Mouse (Mus musculus) midbrain, embryonic 11.5 days (tissue): ENCODE results near the gene Gfod2. TPM values are rescaled to one million over a fixed set of nuclear protein-coding genes. Genes with fewer than 3 reads are reported as not detected.
A peak's percentile ranks its signal among the peaks of the same experiment; 100 is the strongest.

Source experiments
- ATAC-seq: fragments of 200-750 bp; cut with Nextera tagmentation; 2 replicates; pipeline ENCODE4 v1.8.0; 2017; ENCODE audit warnings: moderate TSS enrichment, moderate library complexity; ENCODE audit not compliant: low FRiP score
- DNase-seq: peaks from one replicate; pipeline ENCODE4 v3.0.0; 2015; ENCODE audit warnings: low spot score; ENCODE audit errors: missing footprints
- H3K27ac ChIP-seq: fragments of 300-500 bp; sonication (generic); 2 replicates; pipeline ENCODE4 v1.5.1; 2014; ENCODE audit warnings: low read depth, low read length
- H3K27me3 ChIP-seq: fragments of 300-500 bp; sonication (generic); 2 replicates; pipeline ENCODE4 v1.6.1; 2014; ENCODE audit warnings: mild to moderate bottlenecking, low read length, moderate library complexity, mixed read lengths; ENCODE audit not compliant: control insufficient read depth, insufficient read depth
- H3K36me3 ChIP-seq: fragments of 300-500 bp; sonication (generic); 2 replicates; pipeline ENCODE4 v1.6.1; 2014; ENCODE audit warnings: mild to moderate bottlenecking, low read length, moderate library complexity, mixed read lengths; ENCODE audit not compliant: control insufficient read depth, insufficient read depth
- H3K4me1 ChIP-seq: fragments of 300-500 bp; sonication (generic); 2 replicates; pipeline ENCODE4 v1.6.1; 2014; ENCODE audit warnings: low read length; ENCODE audit not compliant: control insufficient read depth, insufficient read depth
- H3K4me2 ChIP-seq: fragments of 300-500 bp; sonication (generic); 2 replicates; pipeline ENCODE4 v1.6.1; 2014; ENCODE audit warnings: mild to moderate bottlenecking, moderate library complexity
- H3K4me3 ChIP-seq: fragments of 300-500 bp; sonication (generic); 2 replicates; pipeline ENCODE4 v1.5.1; 2014; ENCODE audit warnings: low read depth, low read length
- H3K9ac ChIP-seq: fragments of 300-500 bp; sonication (generic); 2 replicates; pipeline ENCODE4 v1.6.1; 2014; ENCODE audit warnings: low read length
- H3K9me3 ChIP-seq: fragments of 300-500 bp; sonication (generic); 2 replicates; pipeline ENCODE4 v1.6.1; 2016; ENCODE audit warnings: low read length; ENCODE audit not compliant: control insufficient read depth
- WGBS: fragments of 180-500 bp; shearing (Covaris S2); extraction: QIAGEN DNeasy Blood & Tissue Kit; methylation state at CpG from one replicate; pipeline ENCODE4 v1.1.7; 2014; 5-methylcytosine and 5-hydroxymethylcytosine counted together
- polyA plus RNA-seq: library from polyadenylated mRNA; unstranded; fragments of >200 nt; fragmentation: Nextera tagmentation; extraction: Ambion mirVana; gene quantifications from 2 replicates; pipeline ENCODE4 v1.2.1, GENCODE M21; 2014

Gene Gfod2
- polyA plus RNA-seq, 1 experiment from 2014 or later: 38.8 TPM

DNA sequence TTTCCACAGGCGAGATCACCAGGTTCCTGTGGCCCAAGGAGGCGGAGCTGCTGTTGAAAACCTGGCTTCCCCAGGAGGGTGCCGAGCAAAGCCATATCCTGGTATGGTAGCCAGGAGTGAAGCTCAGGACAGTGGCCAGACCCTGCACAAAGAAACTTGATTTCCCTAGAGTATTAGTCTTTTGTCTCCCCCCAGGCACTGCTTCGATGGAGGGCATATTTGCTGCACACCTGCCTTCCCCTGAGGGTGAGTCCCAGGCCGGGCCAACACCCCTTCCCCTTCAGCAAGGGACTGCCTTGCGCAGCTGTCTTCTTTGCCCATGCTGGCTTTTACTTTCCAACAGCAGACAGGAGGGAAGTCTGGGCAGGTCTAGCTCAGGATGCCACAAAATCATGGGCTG, 71.9 kb downstream of the Gfod2 start:
- DNase-seq: no peak
- H3K27me3 ChIP-seq: no peaks in the 10 kb centered on the region; the same call in 1 of the 2 replicates
- 70% methylated on average over 6 of the region's 6 CpGs for WGBS
- H3K4me3 ChIP-seq: no peak overlapping the region
- no peak overlapping the region for H3K9ac ChIP-seq
- no peaks in the 10 kb centered on the region for H3K9me3 ChIP-seq
- peaks cover 7% of the 10 kb centered on the region for H3K36me3 ChIP-seq
- no peaks in the 10 kb centered on the region for H3K4me1 ChIP-seq
- ATAC-seq: no peak
- H3K4me2 ChIP-seq: no peak overlapping the region
- H3K27ac ChIP-seq: no peak overlapping the region

GRCm38 (mm10) chr8:105685796-105686308, 72.6 kb downstream of the Gfod2 start, which contains the start of gene Carmil2:
Gene Carmil2 (plus strand): TSS chr8:105686274.
- peak; percentile 40; the same call in 1 of the 2 replicates for ATAC-seq
- 15% methylated on average over 26 of the region's 26 CpGs for WGBS
- Histone ChIP-seq H3K27me3 (no peaks in the 10 kb centered on the region; the same call in 1 of the 2 replicates), H3K27ac (no peak within 1 kb of the TSS), H3K4me2 (no peak within 1 kb of the TSS), H3K9ac (0 out of 2 replicates have a peak within 1 kb of the TSS, but pooled peaks have one; percentile 9), H3K36me3 (peaks cover 11% of the 10 kb centered on the region), H3K9me3 (no peaks in the 10 kb centered on the region), H3K4me3 (no peak within 1 kb of the TSS), H3K4me1 (no peaks in the 10 kb centered on the region)
- peak; percentile 93 for DNase-seq

GRCm38 (mm10) chr8:105685325-105685724, 73.1 kb downstream of the Gfod2 start:
- H3K4me1 ChIP-seq: no peaks in the 10 kb centered on the region
- H3K4me3 ChIP-seq: no peak overlapping the region
- no peak overlapping the region for H3K9ac ChIP-seq
- H3K9me3 ChIP-seq: no peaks in the 10 kb centered on the region
- no peak overlapping the region for H3K27ac ChIP-seq
- H3K4me2 ChIP-seq: no peak overlapping the region
- 84% methylated on average over 7 of the region's 7 CpGs for WGBS
- no peaks in the 10 kb centered on the region; the same call in 1 of the 2 replicates for H3K27me3 ChIP-seq
- DNase-seq: no peak
- no peak for ATAC-seq
- H3K36me3 ChIP-seq: peaks cover 14% of the 10 kb centered on the region

GRCm38 (mm10) chr8:105677891-105678290, 80.6 kb downstream of the Gfod2 start:
- Histone ChIP-seq H3K4me2 (no peak overlapping the region), H3K4me1 (no peaks in the 10 kb centered on the region), H3K9me3 (no peaks in the 10 kb centered on the region), H3K27ac (no peak overlapping the region), H3K4me3 (no peak overlapping the region), H3K36me3 (peaks cover 40% of the 10 kb centered on the region), H3K27me3 (no peaks in the 10 kb centered on the region), H3K9ac (no peak overlapping the region)
- DNase-seq (no peak), ATAC-seq (no peak)
- 91% methylated on average over 1 of the region's 1 CpGs for WGBS

Other genes with a start within 250 kb of the Gfod2 start
- gene Hsd11b2, start 239.9 kb downstream of the Gfod2 start, polyA plus RNA-seq: 19.8 and 24.3 TPM in 2 replicates
- 121 and 129 TPM in 2 replicates for gene Atp6v0d1, start 192.6 kb downstream of the Gfod2 start, polyA plus RNA-seq
- 10.5 and 12.9 TPM in 2 replicates for gene Ripor1, start 153.4 kb downstream of the Gfod2 start, polyA plus RNA-seq
- gene Ctcf, start 122.1 kb downstream of the Gfod2 start, polyA plus RNA-seq: 112 and 115 TPM in 2 replicates
- 0.56 and 0.68 TPM in 2 replicates for gene Agrp, start 121.3 kb downstream of the Gfod2 start, polyA plus RNA-seq
- gene Carmil2, start 72.4 kb downstream of the Gfod2 start, polyA plus RNA-seq: 2.1 and 3.3 TPM in 2 replicates
- gene Acd, start 57.6 kb downstream of the Gfod2 start, polyA plus RNA-seq: 63.2 and 66.8 TPM in 2 replicates
- 22.2 and 26.2 TPM in 2 replicates for gene Pard6a, start 57.5 kb downstream of the Gfod2 start, polyA plus RNA-seq
- gene 4933405L10Rik, start 51.0 kb downstream of the Gfod2 start, polyA plus RNA-seq: not detected in 2 replicates
- gene Enkd1, start 50.5 kb downstream of the Gfod2 start, polyA plus RNA-seq: 33.7 and 33.9 TPM in 2 replicates
- gene Ranbp10, start 68.7 kb upstream of the Gfod2 start, polyA plus RNA-seq: 10.9 and 11.2 TPM in 2 replicates
- 0.15 and 0.18 TPM in 2 replicates for gene Tsnaxip1, start 69.1 kb upstream of the Gfod2 start, polyA plus RNA-seq
- 58.1 and 60.4 TPM in 2 replicates for gene Cenpt, start 94.6 kb upstream of the Gfod2 start, polyA plus RNA-seq
- gene Thap11, start 96.5 kb upstream of the Gfod2 start, polyA plus RNA-seq: 66.5 and 70.5 TPM in 2 replicates
- 300 and 367 TPM in 2 replicates for gene Nutf2, start 101.9 kb upstream of the Gfod2 start, polyA plus RNA-seq
- 35.6 TPM in 2 replicates for gene Edc4, start 122.2 kb upstream of the Gfod2 start, polyA plus RNA-seq
- gene Nrn1l, start 134.9 kb upstream of the Gfod2 start, polyA plus RNA-seq: 0.29 and 0.40 TPM in 2 replicates
- 11.2 and 13.6 TPM in 2 replicates for gene Pskh1, start 141.8 kb upstream of the Gfod2 start, polyA plus RNA-seq
- gene Ctrl, start 175.2 kb upstream of the Gfod2 start, polyA plus RNA-seq: 0.61 and 1.9 TPM in 2 replicates
- gene Psmb10, start 179.8 kb upstream of the Gfod2 start, polyA plus RNA-seq: 22.5 and 26.9 TPM in 2 replicates
- gene Lcat, start 184.7 kb upstream of the Gfod2 start, polyA plus RNA-seq: 0.23 and 0.28 TPM in 2 replicates
- 7.2 and 7.8 TPM in 2 replicates for gene Slc12a4, start 207.4 kb upstream of the Gfod2 start, polyA plus RNA-seq
- not detected in 2 replicates for gene Dpep3, start 220.8 kb upstream of the Gfod2 start, polyA plus RNA-seq
- 14.4 and 16.4 TPM in 2 replicates for gene Dus2, start 232.7 kb upstream of the Gfod2 start, polyA plus RNA-seq
- gene Dpep2nb, start 247.3 kb upstream of the Gfod2 start, polyA plus RNA-seq: 0.28 TPM in 1 of 2 replicates, not detected in the other